In genomic region chr17:51555854-51556253, GRCm38 (mm10) we compare ENCODE assay signal across 16 mouse cellular contexts.
"Had no signal": no experiment of that assay in that cellular context is flagged by ENCODE, and none has a peak within 500 bp of the region (broad histone marks: within the 10 kb centered on the region; RNA-seq: fewer than 3 reads in every experiment).

No protein-coding gene starts in this region.

- H3K27ac ChIP-seq: neural tube, embryonic 13.5 days; neural tube, embryonic 15.5 days; stomach, embryonic 15.5 days; stomach, postnatal 0 days had no signal

- DNase-seq: retina, postnatal 1 day; right cerebral cortex, adult 18-20 months; right cerebral cortex, postnatal 14 days; right cerebral cortex, postnatal 25 days; right cerebral cortex, postnatal 4 days; spleen, adult 18-20 months; thymus, adult 18-20 months; thymus, adult 2 months; thymus, postnatal 14 days; thymus, postnatal 25 days; thymus, postnatal 36 days; thymus, postnatal 4 days had no signal

- H3K4me2 ChIP-seq: neural tube, embryonic 13.5 days; neural tube, embryonic 15.5 days; stomach, embryonic 15.5 days had no signal

- H3K27me3 ChIP-seq: neural tube, embryonic 13.5 days; neural tube, embryonic 15.5 days; stomach, embryonic 15.5 days had no signal

- H3K9ac ChIP-seq: neural tube, embryonic 13.5 days; neural tube, embryonic 15.5 days; stomach, embryonic 15.5 days had no signal

- H3K4me1 ChIP-seq: neural tube, embryonic 13.5 days; neural tube, embryonic 15.5 days; stomach, embryonic 15.5 days had no signal

- H3K36me3 ChIP-seq: neural tube, embryonic 13.5 days; neural tube, embryonic 15.5 days; stomach, embryonic 15.5 days had no signal

- H3K4me3 ChIP-seq: neural tube, embryonic 13.5 days; neural tube, embryonic 15.5 days; stomach, embryonic 15.5 days had no signal

- H3K9me3 ChIP-seq: neural tube, embryonic 13.5 days; neural tube, embryonic 15.5 days; stomach, embryonic 15.5 days had no signal
